Mouse (Mus musculus): ENCODE measurements around the gene Rmnd1.

DNA sequence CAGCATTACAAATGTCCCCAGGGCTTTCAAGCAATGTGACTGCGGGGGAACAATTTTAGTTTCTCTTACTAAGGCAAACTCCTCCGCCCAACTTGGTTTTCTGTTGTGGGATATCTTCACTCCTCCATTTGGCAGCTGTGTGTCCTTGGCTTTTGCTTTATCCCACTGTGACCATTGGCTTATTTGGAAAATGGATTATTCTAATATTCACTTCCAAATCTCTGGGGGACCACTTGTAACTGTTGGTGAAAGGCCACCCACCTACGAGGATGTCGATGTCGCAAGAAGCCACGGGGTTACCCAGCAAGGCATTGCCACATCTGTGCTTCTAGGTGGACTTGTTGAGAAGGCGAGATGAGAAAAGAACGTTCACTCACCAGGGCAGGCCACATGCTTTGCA lies 49.5 kb upstream of the Rmnd1 start:
- no peak for TF ChIP-seq CTCF (IDR thresholded peaks at IDR 0.05; ENCODE audit: control insufficient read depth, insufficient read depth, insufficient replicate concordance, low read depth, low read length)
- TF ChIP-seq POLR2A (IDR thresholded peaks at IDR 0.05; ENCODE audit: control insufficient read depth, low read depth, low read length) = no peak
